Mouse (Mus musculus) stomach, embryonic 15.5 days (tissue): ENCODE results near the gene Slco3a1. TPM values are rescaled to one million over a fixed set of nuclear protein-coding genes. Genes with fewer than 3 reads are reported as not detected.

Experiments used
- ATAC-seq: fragments of 200-750 bp; cut with Nextera tagmentation; 2 replicates; pipeline ENCODE4 v1.8.0; 2017; ENCODE audit warnings: low read depth, moderate number of reproducible peaks, moderate TSS enrichment; ENCODE audit not compliant: insufficient read depth, low FRiP score
- H3K27ac ChIP-seq: fragments of 300-500 bp; sonication (generic); 2 replicates; pipeline ENCODE4 v1.5.1; 2015; ENCODE audit warnings: mild to moderate bottlenecking, inconsistent platforms
- H3K27me3 ChIP-seq: fragments of 300-500 bp; sonication (generic); replicated peaks from 2 replicates; pipeline ENCODE4 v1.6.1; 2015; ENCODE audit warnings: inconsistent platforms
- H3K36me3 ChIP-seq: fragments of 300-500 bp; sonication (generic); 2 replicates; pipeline ENCODE4 v1.6.1; 2015; ENCODE audit warnings: inconsistent platforms
- H3K4me1 ChIP-seq: fragments of 300-500 bp; sonication (generic); 2 replicates; pipeline ENCODE4 v1.6.1; 2015; ENCODE audit warnings: inconsistent platforms
- H3K4me2 ChIP-seq: fragments of 300-500 bp; sonication (generic); 2 replicates; pipeline ENCODE4 v1.6.1; 2015; ENCODE audit warnings: mild to moderate bottlenecking, inconsistent platforms
- H3K4me3 ChIP-seq: fragments of 300-500 bp; sonication (generic); replicated peaks from 2 replicates; pipeline ENCODE4 v1.5.1; 2015; ENCODE audit warnings: inconsistent platforms
- H3K9ac ChIP-seq: fragments of 300-500 bp; sonication (generic); 2 replicates; pipeline ENCODE4 v1.6.1; 2015; ENCODE audit warnings: inconsistent platforms
- H3K9me3 ChIP-seq: fragments of 300-500 bp; sonication (generic); 2 replicates; pipeline ENCODE4 v1.6.1; 2016; ENCODE audit warnings: inconsistent platforms
- WGBS: fragments of 180-500 bp; shearing (Covaris S2); methylation state at CpG from one replicate; pipeline ENCODE4 v1.1.7; 2015; 5-methylcytosine and 5-hydroxymethylcytosine counted together
- polyA plus RNA-seq: library from polyadenylated mRNA; unstranded; fragments of >200 nt; fragmentation: Nextera tagmentation; extraction: Ambion mirVana; gene quantifications from 2 replicates; pipeline ENCODE4 v1.2.1, GENCODE M21; 2015

The Slco3a1 gene
- polyA plus RNA-seq, 1 experiment from 2014 or later = 11.4 TPM

GRCm38 (mm10) chr7:74303611-74304300 lies 250.8 kb downstream of the Slco3a1 start:
- Histone ChIP-seq H3K4me3 (no peak overlapping the region), H3K27ac (no peak overlapping the region), H3K27me3 (no peaks in the 10 kb centered on the region), H3K9me3 (no peaks in the 10 kb centered on the region), H3K9ac (no peak overlapping the region), H3K4me2 (no peak overlapping the region), H3K4me1 (no peaks in the 10 kb centered on the region), H3K36me3 (no peaks in the 10 kb centered on the region)
- no peak for ATAC-seq
- 66% methylated on average over 14 of the region's 14 CpGs for WGBS

- H3K9ac ChIP-seq = no peak overlapping the region
- no peaks in the 10 kb centered on the region for H3K27me3 ChIP-seq
- no peaks in the 10 kb centered on the region for H3K36me3 ChIP-seq
- no peak overlapping the region for H3K27ac ChIP-seq
- no peak for ATAC-seq
- H3K4me3 ChIP-seq = no peak overlapping the region
- no peak overlapping the region for H3K4me2 ChIP-seq
- H3K9me3 ChIP-seq = no peaks in the 10 kb centered on the region
- H3K4me1 ChIP-seq = no peaks in the 10 kb centered on the region
- 77% methylated on average over 5 of the region's 5 CpGs for WGBS
These were observed 251.5 kb downstream of the Slco3a1 start for GRCm38 (mm10) chr7:74303081-74303480.

GRCm38 (mm10) chr7:74286531-74286930 lies 268.0 kb downstream of the Slco3a1 start:
- Histone ChIP-seq H3K27me3 (no peaks in the 10 kb centered on the region), H3K9me3 (no peaks in the 10 kb centered on the region), H3K4me2 (no peak overlapping the region), H3K36me3 (no peaks in the 10 kb centered on the region), H3K4me3 (no peak overlapping the region), H3K27ac (no peak overlapping the region), H3K4me1 (no peaks in the 10 kb centered on the region), H3K9ac (no peak overlapping the region)
- ATAC-seq = no peak
- 68% methylated on average over 4 of the region's 4 CpGs for WGBS

GRCm38 (mm10) chr7:74280371-74280770 lies 274.2 kb downstream of the Slco3a1 start:
- no peak overlapping the region for H3K9ac ChIP-seq
- no peaks in the 10 kb centered on the region for H3K36me3 ChIP-seq
- no peak overlapping the region for H3K27ac ChIP-seq
- H3K4me3 ChIP-seq = no peak overlapping the region
- H3K4me2 ChIP-seq = no peak overlapping the region
- no peaks in the 10 kb centered on the region for H3K27me3 ChIP-seq
- ATAC-seq = no peak
- no peaks in the 10 kb centered on the region for H3K9me3 ChIP-seq
- H3K4me1 ChIP-seq = no peaks in the 10 kb centered on the region
- 85% methylated on average over 2 of the region's 2 CpGs for WGBS

GRCm38 (mm10) chr7:74279356-74279755 lies 275.2 kb downstream of the Slco3a1 start:
- Histone ChIP-seq H3K4me2 (no peak overlapping the region), H3K9ac (no peak overlapping the region), H3K4me3 (no peak overlapping the region), H3K4me1 (no peaks in the 10 kb centered on the region), H3K27ac (no peak overlapping the region), H3K27me3 (no peaks in the 10 kb centered on the region), H3K36me3 (no peaks in the 10 kb centered on the region), H3K9me3 (no peaks in the 10 kb centered on the region)
- 95% methylated on average over 3 of the region's 3 CpGs for WGBS
- ATAC-seq = no peak

- no peak for ATAC-seq
- WGBS = 78% methylated on average over 1 of the region's 1 CpGs
- no peaks in the 10 kb centered on the region for H3K36me3 ChIP-seq
- H3K27ac ChIP-seq = no peak overlapping the region
- no peaks in the 10 kb centered on the region for H3K9me3 ChIP-seq
- no peaks in the 10 kb centered on the region for H3K27me3 ChIP-seq
- no peak overlapping the region for H3K4me3 ChIP-seq
- H3K4me1 ChIP-seq = no peaks in the 10 kb centered on the region
- no peak overlapping the region for H3K4me2 ChIP-seq
- no peak overlapping the region for H3K9ac ChIP-seq
These were observed 284.5 kb downstream of the Slco3a1 start for GRCm38 (mm10) chr7:74270089-74270394.

GRCm38 (mm10) chr7:74269283-74270088 lies 285.1 kb downstream of the Slco3a1 start:
- ATAC-seq = no peak
- H3K9ac ChIP-seq = no peak overlapping the region
- H3K36me3 ChIP-seq = no peaks in the 10 kb centered on the region
- H3K9me3 ChIP-seq = no peaks in the 10 kb centered on the region
- WGBS = 81% methylated on average over 11 of the region's 11 CpGs
- no peaks in the 10 kb centered on the region for H3K4me1 ChIP-seq
- no peak overlapping the region for H3K4me3 ChIP-seq
- no peak overlapping the region for H3K4me2 ChIP-seq
- H3K27me3 ChIP-seq = no peaks in the 10 kb centered on the region
- H3K27ac ChIP-seq = no peak overlapping the region

GRCm38 (mm10) chr7:74266511-74267168 lies 287.9 kb downstream of the Slco3a1 start:
- Histone ChIP-seq H3K9me3 (no peaks in the 10 kb centered on the region), H3K27ac (no peak overlapping the region), H3K4me3 (no peak overlapping the region), H3K27me3 (no peaks in the 10 kb centered on the region), H3K36me3 (no peaks in the 10 kb centered on the region), H3K4me1 (no peaks in the 10 kb centered on the region), H3K4me2 (no peak overlapping the region), H3K9ac (no peak overlapping the region)
- WGBS = 73% methylated on average over 2 of the region's 2 CpGs
- no peak for ATAC-seq

- Histone ChIP-seq H3K9ac (no peak overlapping the region), H3K27ac (no peak overlapping the region), H3K27me3 (no peaks in the 10 kb centered on the region), H3K4me2 (no peak overlapping the region), H3K4me1 (no peaks in the 10 kb centered on the region), H3K9me3 (no peaks in the 10 kb centered on the region), H3K36me3 (no peaks in the 10 kb centered on the region), H3K4me3 (no peak overlapping the region)
- no peak for ATAC-seq
- 76% methylated on average over 3 of the region's 3 CpGs for WGBS
These were observed 298.3 kb downstream of the Slco3a1 start for GRCm38 (mm10) chr7:74256291-74256690.

GRCm38 (mm10) chr7:74252066-74252465 lies 302.5 kb downstream of the Slco3a1 start:
- no peak overlapping the region for H3K9ac ChIP-seq
- H3K27ac ChIP-seq = no peak overlapping the region
- no peak overlapping the region for H3K4me3 ChIP-seq
- H3K4me1 ChIP-seq = no peaks in the 10 kb centered on the region
- ATAC-seq = no peak
- 95% methylated on average over 2 of the region's 2 CpGs for WGBS
- H3K9me3 ChIP-seq = no peaks in the 10 kb centered on the region
- H3K4me2 ChIP-seq = no peak overlapping the region
- H3K36me3 ChIP-seq = no peaks in the 10 kb centered on the region
- H3K27me3 ChIP-seq = no peaks in the 10 kb centered on the region

- no peaks in the 10 kb centered on the region for H3K4me1 ChIP-seq
- 75% methylated on average over 3 of the region's 3 CpGs for WGBS
- no peaks in the 10 kb centered on the region for H3K9me3 ChIP-seq
- H3K4me3 ChIP-seq = no peak overlapping the region
- no peak overlapping the region for H3K4me2 ChIP-seq
- no peaks in the 10 kb centered on the region for H3K36me3 ChIP-seq
- H3K27me3 ChIP-seq = no peaks in the 10 kb centered on the region
- ATAC-seq = no peak
- H3K27ac ChIP-seq = no peak overlapping the region
- H3K9ac ChIP-seq = no peak overlapping the region
These were observed 313.3 kb downstream of the Slco3a1 start for GRCm38 (mm10) chr7:74241236-74241635.

GRCm38 (mm10) chr7:74240459-74241172 lies 314.0 kb downstream of the Slco3a1 start:
- Histone ChIP-seq H3K27ac (no peak overlapping the region), H3K4me1 (no peaks in the 10 kb centered on the region), H3K27me3 (no peaks in the 10 kb centered on the region), H3K36me3 (no peaks in the 10 kb centered on the region), H3K9ac (no peak overlapping the region), H3K9me3 (no peaks in the 10 kb centered on the region), H3K4me3 (no peak overlapping the region), H3K4me2 (no peak overlapping the region)
- no peak for ATAC-seq
- WGBS = 66% methylated on average over 4 of the region's 4 CpGs
